Comparison of ENCODE assay signal across 16 mouse cellular contexts in genomic region chr6:112950205-112951110, GRCm38 (mm10). TPM values are rescaled to one million over a fixed set of nuclear protein-coding genes. Genes with fewer than 3 reads are reported as not detected.
DNase-seq lines count a peak whose midpoint lies in the region; ATAC-seq and TF ChIP-seq lines count a peak whose summit lies in the region.
"Had no signal": no experiment of that assay in that cellular context is flagged by ENCODE, and none has a peak within 500 bp of the region (broad histone marks: within the 10 kb centered on the region; RNA-seq: fewer than 3 reads in every experiment).

No protein-coding gene starts in this region.

- no peak overlapping the region for H3K4me3 ChIP-seq in lung, embryonic 14.5 days (ENCODE audit: low read depth, low read length)
- H3K4me3 ChIP-seq in stomach, embryonic 15.5 days (replicated peaks), result no peak overlapping the region
- no peak overlapping the region for H3K4me3 ChIP-seq in liver, embryonic 11.5 days (ENCODE audit: low read depth, low read length)
- no peak overlapping the region for H3K4me3 ChIP-seq in forebrain, embryonic 12.5 days (replicated peaks)
- H3K4me3 ChIP-seq: heart, adult 2 months; neural tube, embryonic 13.5 days had no signal

- DNase-seq in adrenal gland, postnatal 36 days, result peak; percentile 17 to 19
- no peak for DNase-seq in adrenal gland, postnatal 25 days
- DNase-seq in lung, embryonic 14.5 days, result peak; percentile 65
- no peak for DNase-seq in lung, postnatal 25 days (ENCODE audit: low spot score)
- DNase-seq in ES-CJ7 (ENCODE audit: low read depth, low spot score), result peak; percentile 84
- DNase-seq in liver, embryonic 11.5 days (ENCODE audit: low spot score), result no peak
- DNase-seq: cerebellum, adult 11-12 months; forebrain, postnatal 0 days; heart, adult 2 months; heart, postnatal 10 days; liver had no signal

- peak overlapping the region; percentile 22; the same call in 1 of the 2 replicates for H3K27ac ChIP-seq in lung, embryonic 14.5 days (ENCODE audit: low read depth)
- peak overlapping the region; percentile 73 for H3K27ac ChIP-seq in stomach, embryonic 15.5 days
- H3K27ac ChIP-seq in liver, embryonic 11.5 days (ENCODE audit: low read depth, low read length), result no peak overlapping the region
- H3K27ac ChIP-seq in forebrain, embryonic 12.5 days, result no peak overlapping the region
- H3K27ac ChIP-seq: heart, adult 2 months; neural tube, embryonic 13.5 days had no signal

- H3K4me1 ChIP-seq in lung, embryonic 14.5 days (ENCODE audit: insufficient read depth), result peaks cover 19% of the 10 kb centered on the region
- H3K4me1 ChIP-seq in stomach, embryonic 15.5 days, result peaks cover 12% of the 10 kb centered on the region
- H3K4me1 ChIP-seq in liver, embryonic 11.5 days (replicated peaks; ENCODE audit: control insufficient read depth, insufficient read depth, low read length), result peaks cover 9% of the 10 kb centered on the region
- peaks cover 39% of the 10 kb centered on the region for H3K4me1 ChIP-seq in forebrain, embryonic 12.5 days

- H3K27me3 ChIP-seq in lung, embryonic 14.5 days (ENCODE audit: insufficient read depth, low read length), result no peaks in the 10 kb centered on the region
- 0 out of 2 replicates have a peak, but pooled peaks cover 3% of the 10 kb centered on the region for H3K27me3 ChIP-seq in stomach, embryonic 15.5 days (replicated peaks)
- no peaks in the 10 kb centered on the region for H3K27me3 ChIP-seq in liver, embryonic 11.5 days (replicated peaks; ENCODE audit: control insufficient read depth, insufficient read depth, low read length)
- 0 out of 2 replicates have a peak, but pooled peaks cover 4% of the 10 kb centered on the region for H3K27me3 ChIP-seq in forebrain, embryonic 12.5 days
- H3K27me3 ChIP-seq: neural tube, embryonic 13.5 days; Patski had no signal

- H3K36me3 ChIP-seq in lung, embryonic 14.5 days (ENCODE audit: insufficient read depth), result no peaks in the 10 kb centered on the region
- no peaks in the 10 kb centered on the region for H3K36me3 ChIP-seq in stomach, embryonic 15.5 days
- no peaks in the 10 kb centered on the region for H3K36me3 ChIP-seq in liver, embryonic 11.5 days (ENCODE audit: control insufficient read depth, insufficient read depth, low read length)
- no peaks in the 10 kb centered on the region for H3K36me3 ChIP-seq in forebrain, embryonic 12.5 days (replicated peaks)
- H3K36me3 ChIP-seq: neural tube, embryonic 13.5 days had no signal

- 27% methylated on average over 8 of the region's 8 CpGs for WGBS in lung, embryonic 14.5 days
- 34% methylated on average over 8 of the region's 8 CpGs for WGBS in stomach, embryonic 15.5 days
- 45% methylated on average over 8 of the region's 8 CpGs for WGBS in liver, embryonic 11.5 days
- 49% methylated on average over 8 of the region's 8 CpGs for WGBS in forebrain, embryonic 12.5 days

- no peak overlapping the region for H3K4me2 ChIP-seq in lung, embryonic 14.5 days
- peak overlapping the region; percentile 8; the same call in 1 of the 2 replicates for H3K4me2 ChIP-seq in stomach, embryonic 15.5 days
- no peak overlapping the region for H3K4me2 ChIP-seq in liver, embryonic 11.5 days
- no peak overlapping the region for H3K4me2 ChIP-seq in forebrain, embryonic 12.5 days
- H3K4me2 ChIP-seq: neural tube, embryonic 13.5 days had no signal

- no peaks in the 10 kb centered on the region for H3K9me3 ChIP-seq in lung, embryonic 14.5 days (ENCODE audit: low read depth, low read length)
- no peaks in the 10 kb centered on the region for H3K9me3 ChIP-seq in stomach, embryonic 15.5 days
- H3K9me3 ChIP-seq in liver, embryonic 11.5 days (ENCODE audit: control insufficient read depth, low read length), result no peaks in the 10 kb centered on the region
- H3K9me3 ChIP-seq in forebrain, embryonic 12.5 days, result no peaks in the 10 kb centered on the region
- H3K9me3 ChIP-seq: neural tube, embryonic 13.5 days had no signal

- ATAC-seq in lung, embryonic 14.5 days (ENCODE audit: insufficient read depth), result no peak
- no peak for ATAC-seq in stomach, embryonic 15.5 days (ENCODE audit: insufficient read depth, low FRiP score, low read depth)
- no peak for ATAC-seq in liver, embryonic 11.5 days (replicated peaks; ENCODE audit: low FRiP score)
- no peak for ATAC-seq in forebrain, embryonic 12.5 days (ENCODE audit: low FRiP score)
- ATAC-seq: forebrain, postnatal 0 days; midbrain, embryonic 16.5 days; Patski had no signal

- no peak overlapping the region for H3K9ac ChIP-seq in lung, embryonic 14.5 days
- H3K9ac ChIP-seq in stomach, embryonic 15.5 days, result no peak overlapping the region
- H3K9ac ChIP-seq in liver, embryonic 11.5 days (ENCODE audit: low read depth, low read length), result no peak overlapping the region
- no peak overlapping the region for H3K9ac ChIP-seq in forebrain, embryonic 12.5 days
- H3K9ac ChIP-seq: forebrain, postnatal 0 days; neural tube, embryonic 13.5 days had no signal

- TF ChIP-seq CTCF in lung, embryonic 14.5 days (IDR thresholded peaks at IDR 0.05; ENCODE audit: low read depth), result no peak

RNA-seq across cellular contexts. Expression of gene Srgap3, which starts 3.4 kb away (rescaled TPM):
- 10 to 100 TPM; 17.1 to 26.3 TPM for total RNA-seq in adrenal gland, postnatal 36 days (2021)
- total RNA-seq in adrenal gland, postnatal 25 days (2021), result 22.0 and 25.1 TPM in 2 replicates
- polyA plus RNA-seq in lung, embryonic 14.5 days (2014; fragmentation: Nextera tagmentation; extraction: Ambion mirVana), result 5.0 and 5.5 TPM in 2 replicates
- 5.3 and 6.6 TPM in 2 replicates for polyA plus RNA-seq in stomach, embryonic 15.5 days (2015; fragmentation: Nextera tagmentation; extraction: Ambion mirVana)
- polyA plus RNA-seq in liver, embryonic 11.5 days (2014; fragmentation: Nextera tagmentation; extraction: Ambion mirVana), result 2.3 and 3.5 TPM in 2 replicates
- 36.6 and 39.9 TPM in 2 replicates for polyA plus RNA-seq in forebrain, embryonic 12.5 days (2016; fragmentation: Nextera tagmentation; extraction: Ambion mirVana)

Comparison
In these comparisons a context has a peak if more than half of its experiments do, and no peak if none do; other contexts are left out.
1. DNase-seq: peak in adrenal gland, postnatal 36 days (2 of 2), lung, embryonic 14.5 days (single experiment) and ES-CJ7 (single experiment); none in adrenal gland, postnatal 25 days (single experiment), lung, postnatal 25 days (single experiment) and liver, embryonic 11.5 days (single experiment).
2. H3K27ac ChIP-seq: peak in lung, embryonic 14.5 days (single experiment) and stomach, embryonic 15.5 days (single experiment); none in liver, embryonic 11.5 days (single experiment) and forebrain, embryonic 12.5 days (single experiment).